Mouse (Mus musculus) common myeloid progenitor, adult 5-6 weeks (primary cell): ENCODE measurements around the gene Gm4131. TPM values are rescaled to one million over a fixed set of nuclear protein-coding genes. Genes with fewer than 3 reads are reported as not detected.

Experiments used
- ATAC-seq: replicated peaks from 2 replicates; pipeline ENCODE4 v1.8.0; 2016; ENCODE audit warnings: low read depth, mild to moderate bottlenecking, moderate TSS enrichment, inconsistent platforms; ENCODE audit not compliant: poor library complexity, severe bottlenecking
- total RNA-seq: library from RNA; stranded (forward); fragments of 200-1000, 187-1606 nt; gene quantifications from 2 replicates; pipeline ENCODE4 v1.2.3, GENCODE M21; 2017

Gm4131 gene
- total RNA-seq, 1 experiment from 2014 or later = not detected

DNA sequence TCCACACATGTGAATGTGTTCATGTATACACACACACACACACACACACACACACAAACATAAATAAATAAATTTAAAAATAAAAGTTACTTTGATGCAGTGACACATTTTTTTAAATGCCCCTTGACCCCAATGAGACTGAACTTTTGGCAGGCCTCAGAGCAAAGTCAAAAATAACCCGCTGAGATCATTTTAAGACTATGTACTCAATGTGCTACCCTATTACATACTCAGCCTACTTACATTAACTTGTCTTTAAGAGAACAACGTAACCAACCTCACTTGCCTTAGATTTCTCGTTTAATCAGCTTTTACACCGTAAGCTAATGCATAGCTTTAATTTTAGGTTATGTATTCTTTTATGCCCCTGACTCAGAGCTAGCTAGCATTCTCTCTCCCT lies 13.9 kb downstream of the Gm4131 start:
- no peak for ATAC-seq

DNA sequence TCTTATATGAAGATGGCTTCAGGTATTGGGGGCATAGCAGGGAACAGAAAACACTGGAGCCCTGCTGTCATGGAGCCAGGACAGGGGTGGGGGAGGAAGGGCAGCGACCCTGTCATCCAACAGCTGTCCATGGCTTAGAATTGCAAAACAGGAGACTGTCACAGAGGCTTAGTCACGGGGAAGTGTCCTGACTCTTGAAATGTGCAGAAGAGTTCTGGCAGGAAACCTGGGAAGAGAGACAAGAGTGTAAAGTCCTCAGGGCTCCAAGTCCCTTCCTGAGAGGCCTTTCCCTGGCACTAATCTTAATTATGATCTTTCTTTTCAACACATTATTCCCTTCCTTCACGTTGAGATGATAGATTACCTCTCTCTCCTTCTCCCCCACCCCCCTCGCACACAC lies 16.6 kb downstream of the Gm4131 start:
- no peak for ATAC-seq

DNA sequence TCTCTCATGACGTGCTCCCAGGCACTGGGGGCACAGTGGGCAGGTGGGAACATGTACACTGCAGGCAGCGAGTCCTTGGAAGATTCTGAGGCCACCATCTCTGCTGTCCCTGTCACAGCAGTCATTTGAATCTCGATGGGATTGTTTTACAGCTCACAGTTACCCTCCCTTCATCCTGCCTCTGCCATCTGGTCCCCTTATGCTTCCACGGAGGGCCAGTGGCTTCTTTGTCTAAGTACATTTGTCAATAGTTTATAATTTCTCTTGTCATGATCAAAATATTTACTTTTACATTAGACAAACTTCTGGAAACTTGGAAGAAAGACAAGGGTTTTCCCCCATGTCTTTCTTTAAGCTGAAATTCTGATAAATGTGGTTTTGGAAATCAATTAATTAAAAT lies 20.0 kb downstream of the Gm4131 start:
- no peak for ATAC-seq

DNA sequence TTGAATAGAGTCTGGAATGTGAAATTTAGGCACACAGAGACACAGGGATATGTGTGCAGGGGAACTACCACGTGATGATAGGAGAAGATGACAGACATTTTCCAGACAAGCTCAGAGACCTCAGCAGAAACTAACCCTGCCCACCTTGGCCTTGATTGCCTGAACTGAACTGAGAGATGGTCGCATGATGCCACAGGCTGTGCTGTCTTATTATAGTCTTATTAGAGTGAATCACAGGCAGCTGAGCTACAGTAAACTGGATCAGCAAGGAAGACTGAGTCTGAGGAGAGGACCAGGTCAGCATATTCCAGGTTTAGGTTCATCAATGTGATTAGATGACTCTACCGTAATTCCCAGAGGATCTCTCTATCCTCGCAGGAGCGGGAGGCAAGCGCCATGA lies 20.4 kb downstream of the Gm4131 start:
- no peak for ATAC-seq

DNA sequence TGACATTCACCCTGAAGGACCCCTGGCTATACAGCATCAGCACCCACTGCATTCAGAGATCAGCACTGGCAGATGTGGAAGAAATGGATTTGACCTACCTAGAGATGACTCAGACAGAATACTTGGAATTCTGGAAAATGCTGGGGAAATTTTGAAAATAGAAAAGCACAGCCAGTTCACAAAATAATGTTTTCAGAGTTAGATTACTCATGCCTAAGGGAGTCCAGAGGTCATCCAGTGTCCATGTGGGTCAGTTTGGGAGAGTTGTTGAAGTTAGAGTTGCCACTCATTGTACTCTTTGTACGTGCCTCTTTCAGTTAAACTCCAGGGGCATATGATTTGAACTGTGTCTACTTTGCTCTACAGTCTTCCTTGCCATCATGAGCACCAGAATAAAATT lies 25.0 kb downstream of the Gm4131 start:
- no peak for ATAC-seq

DNA sequence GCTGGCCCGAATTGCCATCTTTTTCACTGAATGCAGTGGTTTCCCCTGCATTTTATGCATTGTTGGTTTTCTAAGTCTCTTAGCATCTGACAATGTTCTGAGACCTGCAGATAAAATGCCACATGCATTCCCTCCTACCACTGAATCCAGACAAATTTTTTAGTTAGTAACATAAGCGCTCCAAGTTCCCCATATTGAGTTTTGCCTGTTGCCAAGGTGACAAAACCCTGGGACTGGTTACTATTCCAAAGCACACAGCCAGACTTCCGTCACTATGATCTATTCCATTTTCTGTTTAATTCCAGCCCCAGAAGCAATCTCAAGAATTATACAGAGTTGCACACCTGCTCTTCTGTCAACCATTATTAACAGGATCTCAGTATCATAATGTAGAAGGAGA lies 26.9 kb downstream of the Gm4131 start:
- no peak for ATAC-seq

DNA sequence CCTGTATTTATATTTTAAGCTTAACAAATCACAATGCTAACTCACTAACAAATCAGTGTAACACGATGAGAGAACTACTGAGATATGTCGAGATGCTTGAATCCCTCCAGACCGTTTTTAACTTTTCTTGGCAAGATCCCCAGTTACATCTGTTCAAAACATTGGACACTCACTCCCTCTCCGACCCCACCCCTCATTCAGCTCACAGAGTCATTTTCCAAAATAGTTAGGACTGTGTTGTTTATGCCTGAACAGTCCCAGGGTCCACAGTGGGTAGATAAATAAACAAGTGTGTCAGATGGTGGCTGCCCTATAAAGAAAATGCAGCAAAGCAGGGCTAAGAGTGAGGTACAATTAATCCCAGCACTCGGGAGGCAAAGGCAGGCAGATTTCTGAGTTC lies 29.7 kb downstream of the Gm4131 start:
- ATAC-seq = no peak

DNA sequence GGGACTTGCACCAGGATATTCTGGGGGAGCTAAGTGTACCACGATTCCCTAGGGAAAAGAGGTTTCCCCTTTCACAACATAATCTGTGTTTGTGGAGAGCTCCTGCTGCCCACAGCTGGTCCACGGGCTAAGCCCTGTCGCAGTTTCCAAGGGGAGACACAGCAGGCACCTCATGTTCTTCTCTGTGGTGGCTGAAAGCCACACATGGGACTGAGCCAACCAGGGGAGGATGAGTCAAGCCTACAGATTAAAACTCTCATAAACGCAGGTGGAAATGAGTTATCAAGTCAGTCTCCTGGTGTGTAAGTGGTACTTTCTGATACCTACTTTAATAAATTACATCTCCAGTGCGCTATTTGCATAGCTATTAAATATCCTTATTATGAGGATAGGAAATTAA lies 30.6 kb downstream of the Gm4131 start:
- no peak for ATAC-seq

DNA sequence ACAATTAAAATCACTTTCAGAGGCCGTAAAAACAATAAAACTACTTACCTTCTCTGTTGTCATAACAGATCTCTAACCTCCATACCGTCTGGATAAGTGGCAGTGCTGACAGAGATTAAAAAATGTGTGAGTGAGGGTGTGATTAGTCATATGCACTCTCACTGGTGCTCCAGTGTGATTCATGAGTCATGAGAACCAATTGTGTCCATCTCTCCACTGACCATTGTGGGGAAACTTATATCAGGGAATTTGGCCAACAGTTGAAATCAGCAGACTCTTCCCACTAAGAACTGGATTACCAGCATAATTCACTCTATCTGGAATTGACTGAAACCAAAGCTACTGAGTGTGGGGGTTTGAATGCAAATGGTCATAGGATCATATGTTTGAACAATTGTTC lies 35.8 kb downstream of the Gm4131 start:
- ATAC-seq = no peak

DNA sequence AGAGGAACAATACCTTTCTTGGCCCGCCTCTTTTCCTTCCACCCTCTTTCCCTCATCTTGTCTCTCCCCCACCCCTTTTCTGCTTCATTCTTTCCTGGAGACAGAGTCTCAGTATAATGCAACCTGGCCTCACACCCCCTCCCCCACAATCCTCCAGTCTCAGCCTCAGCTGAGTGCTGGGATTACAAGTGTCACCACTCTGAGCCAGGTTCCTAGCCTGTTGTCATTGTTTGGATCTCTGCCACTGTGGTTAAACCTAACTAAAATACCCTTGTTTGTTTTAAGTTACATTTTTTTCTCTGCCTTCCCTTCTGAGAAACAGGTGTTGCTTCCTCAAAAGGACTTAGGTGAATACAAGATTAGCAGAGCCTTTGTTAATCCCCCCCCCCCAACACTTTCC lies 53.9 kb downstream of the Gm4131 start:
- ATAC-seq = no peak

DNA sequence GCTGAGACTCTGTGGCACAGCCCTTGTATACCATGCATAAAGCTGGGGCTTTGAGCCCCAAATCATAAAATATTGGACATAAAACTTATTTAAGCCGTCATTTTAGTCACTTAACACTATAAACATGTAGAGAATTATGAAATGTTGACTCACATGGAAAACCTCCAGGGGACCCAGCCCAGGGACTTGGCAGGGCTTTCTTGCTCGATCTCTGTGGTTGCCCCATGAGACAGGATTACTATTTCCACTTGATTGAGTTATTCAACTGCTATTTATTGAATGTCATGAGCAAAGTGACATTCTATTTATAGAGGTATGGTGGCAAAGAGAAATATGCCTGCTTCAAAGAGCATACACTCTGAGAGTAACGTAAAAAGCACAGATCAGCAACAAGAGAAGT lies 57.4 kb downstream of the Gm4131 start:
- ATAC-seq = no peak

DNA sequence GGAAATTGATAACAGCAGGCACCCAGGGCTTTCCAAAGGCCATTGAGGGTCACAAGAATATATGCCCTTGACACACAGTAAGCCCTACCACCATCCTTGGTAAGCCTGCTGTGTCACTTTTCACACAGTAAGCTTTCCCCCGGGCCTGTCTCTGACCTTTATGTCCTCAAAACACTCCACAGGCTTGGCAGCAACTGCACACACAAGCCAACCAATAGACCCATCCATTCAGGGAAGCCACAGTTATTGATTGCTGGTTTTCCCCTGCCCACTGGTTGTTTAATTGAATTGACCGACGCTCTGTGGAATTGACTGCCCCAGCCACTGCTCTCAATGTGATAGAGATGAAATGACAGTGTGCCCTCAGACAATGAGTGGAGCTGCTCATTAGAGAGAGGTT lies 60.5 kb downstream of the Gm4131 start:
- no peak for ATAC-seq

DNA sequence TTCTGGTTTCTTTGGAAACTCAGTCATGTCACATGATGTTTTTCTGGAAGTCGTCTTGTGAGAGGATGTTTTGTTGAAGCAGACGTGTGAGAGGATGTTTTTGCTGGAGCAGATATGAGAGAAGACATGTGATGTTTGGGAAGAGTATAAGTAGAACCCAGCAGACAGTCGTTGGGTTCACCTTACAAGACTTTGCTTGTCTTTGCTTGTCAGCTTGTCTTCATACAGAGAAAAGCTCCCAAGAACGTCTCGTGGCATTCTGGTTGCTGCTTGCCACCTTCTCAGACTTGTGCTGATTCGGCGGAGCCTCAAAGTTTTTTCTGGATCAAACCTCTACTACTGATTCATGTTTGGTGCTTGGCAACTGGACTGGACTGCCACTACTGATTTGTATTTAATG lies 69.3 kb downstream of the Gm4131 start:
- no peak for ATAC-seq

DNA sequence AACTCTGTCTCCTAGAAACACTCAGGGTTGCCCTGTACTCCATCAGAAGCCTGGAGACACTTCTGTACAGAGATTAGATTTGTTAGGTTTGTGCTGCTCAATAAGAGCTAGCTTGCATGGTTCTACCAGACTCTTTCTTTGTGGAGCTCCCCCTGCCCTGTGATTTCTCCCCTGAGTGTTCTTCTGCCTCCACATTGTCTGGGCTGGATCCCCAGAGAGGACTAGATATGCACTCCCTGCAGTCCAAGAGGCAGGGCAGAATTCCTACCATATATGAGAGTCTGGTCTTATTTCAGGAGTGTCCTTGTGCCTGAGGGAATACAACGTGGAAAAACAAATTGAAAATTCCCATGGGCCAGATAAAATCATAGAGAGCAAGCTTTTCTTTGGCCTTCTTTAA lies 70.2 kb downstream of the Gm4131 start:
- ATAC-seq = no peak

DNA sequence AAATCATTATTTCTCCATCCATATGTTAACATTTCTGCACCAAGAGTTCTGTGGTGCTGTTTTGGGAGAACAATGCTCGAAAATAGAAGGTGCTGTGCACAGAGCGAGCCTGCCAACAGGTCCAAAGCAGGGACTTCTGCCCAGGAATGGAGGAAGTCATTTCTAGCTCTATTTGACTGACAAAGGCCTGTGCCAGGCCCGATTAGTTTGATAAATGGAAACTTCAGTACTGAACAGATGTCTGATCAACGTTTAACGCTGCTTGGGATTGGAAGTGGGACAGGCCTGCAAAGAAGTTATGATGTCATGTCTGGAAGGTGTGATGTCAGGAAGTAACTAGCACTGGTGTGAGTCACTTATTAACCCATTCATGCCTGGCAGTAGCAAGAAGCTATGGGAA lies 73.3 kb downstream of the Gm4131 start:
- ATAC-seq = no peak

DNA sequence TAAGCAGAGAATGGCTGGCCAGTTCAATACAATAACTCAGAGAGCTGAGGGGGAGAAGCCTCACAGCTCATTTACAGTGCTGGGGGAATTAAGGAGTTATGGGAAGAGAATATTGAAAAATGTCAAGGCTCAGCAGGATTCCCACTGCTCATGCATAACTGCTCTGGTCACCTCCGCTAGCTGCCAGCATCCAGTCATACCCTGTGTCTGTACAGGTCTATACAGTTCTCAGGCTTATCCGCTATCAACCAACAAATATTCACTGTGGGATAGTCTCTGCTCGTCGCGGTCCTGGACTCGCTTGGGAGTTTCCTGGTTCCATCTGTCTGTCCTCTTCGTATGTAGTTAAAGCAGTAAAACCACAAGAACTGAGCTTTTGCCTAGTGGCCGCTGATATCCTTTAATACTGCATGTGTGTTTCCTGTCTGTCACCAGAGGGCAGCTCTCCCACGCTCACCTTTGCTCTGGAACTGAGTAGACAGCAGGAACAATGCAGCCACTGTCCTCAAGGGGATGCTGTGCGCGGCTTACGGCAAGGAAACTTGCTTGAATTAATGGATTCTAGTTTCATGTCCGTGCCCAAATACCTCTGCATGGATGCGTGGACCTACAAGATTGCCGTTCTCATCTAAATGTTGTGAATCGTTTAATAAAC lies 74.4 kb downstream of the Gm4131 start:
- ATAC-seq = peak; percentile 98

DNA sequence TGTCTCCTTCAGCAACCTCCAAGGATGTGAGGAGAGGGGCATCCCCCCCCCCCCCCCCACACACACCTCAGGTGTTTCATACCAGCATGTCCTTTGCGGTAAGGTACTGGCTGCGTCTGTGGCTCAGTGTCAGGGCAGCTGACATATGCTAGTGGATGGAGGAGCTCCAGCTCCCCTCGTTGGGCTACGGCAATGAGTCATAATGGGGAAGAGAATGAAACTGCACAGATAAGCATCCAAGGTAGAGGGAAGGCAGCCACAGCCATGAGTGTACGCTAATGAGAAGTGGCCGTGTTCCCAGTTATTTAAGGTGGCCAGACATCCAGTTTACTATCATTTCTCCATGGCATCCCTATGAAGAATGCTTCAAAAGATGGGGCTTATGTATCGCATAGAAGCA lies 78.5 kb downstream of the Gm4131 start:
- ATAC-seq = no peak

DNA sequence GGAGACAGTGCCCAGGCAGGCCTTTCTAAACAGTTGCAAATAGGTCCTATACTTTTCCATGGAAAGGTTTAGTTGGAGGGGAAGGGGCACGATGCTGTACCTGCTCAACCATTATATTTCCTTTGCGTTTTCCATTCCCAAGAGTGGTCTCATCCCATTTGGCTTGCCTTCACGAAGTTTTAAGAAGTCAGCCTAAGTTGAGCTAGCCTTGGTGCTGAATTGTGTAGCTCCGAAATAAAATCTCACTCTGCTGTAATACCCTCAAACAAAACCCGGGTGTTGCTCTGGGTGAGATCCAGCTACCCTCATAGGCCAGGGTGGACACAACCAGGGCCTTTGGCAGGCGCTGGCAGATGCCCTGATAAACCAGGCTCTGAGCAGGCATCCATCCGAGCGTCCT lies 85.3 kb downstream of the Gm4131 start:
- no peak for ATAC-seq

DNA sequence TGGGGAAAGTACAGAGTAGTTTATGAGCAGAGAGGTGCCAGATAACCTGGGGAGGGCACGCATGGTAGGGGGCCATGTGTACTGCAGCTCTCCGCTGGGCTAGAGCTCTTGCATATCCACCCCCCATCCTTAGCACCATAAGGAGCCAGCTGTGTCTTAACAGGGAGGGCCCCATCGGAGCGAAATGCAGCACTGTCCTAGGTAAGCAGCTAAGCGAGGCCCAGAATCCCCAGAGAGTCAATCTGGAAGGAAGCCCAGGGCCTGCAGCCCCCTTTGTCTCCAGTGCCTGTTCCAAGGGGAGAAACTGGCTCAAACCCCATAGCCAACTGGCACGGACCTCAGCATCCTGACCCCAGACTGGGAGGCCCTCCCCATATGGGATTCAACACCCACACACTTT lies 87.3 kb downstream of the Gm4131 start:
- no peak for ATAC-seq

DNA sequence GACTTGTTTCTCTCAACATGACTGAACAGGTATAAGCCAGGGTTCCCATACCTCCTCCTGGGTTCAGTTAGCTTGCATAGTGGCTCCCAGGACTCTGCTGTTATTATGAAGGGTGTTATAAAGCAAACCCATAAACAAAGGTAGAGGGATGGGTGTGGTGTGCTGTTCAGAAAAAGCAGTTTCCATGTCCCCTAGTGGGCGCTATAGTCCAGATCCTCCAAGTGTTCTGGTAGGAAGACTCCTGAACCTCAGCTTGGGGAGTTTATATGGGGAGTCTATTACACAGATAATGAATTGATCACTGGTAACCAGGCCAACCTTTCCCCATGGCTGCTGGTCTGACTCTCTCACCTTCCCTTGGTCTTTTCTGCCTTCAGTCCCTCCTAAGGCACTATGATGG lies 92.2 kb downstream of the Gm4131 start:
- no peak for ATAC-seq

DNA sequence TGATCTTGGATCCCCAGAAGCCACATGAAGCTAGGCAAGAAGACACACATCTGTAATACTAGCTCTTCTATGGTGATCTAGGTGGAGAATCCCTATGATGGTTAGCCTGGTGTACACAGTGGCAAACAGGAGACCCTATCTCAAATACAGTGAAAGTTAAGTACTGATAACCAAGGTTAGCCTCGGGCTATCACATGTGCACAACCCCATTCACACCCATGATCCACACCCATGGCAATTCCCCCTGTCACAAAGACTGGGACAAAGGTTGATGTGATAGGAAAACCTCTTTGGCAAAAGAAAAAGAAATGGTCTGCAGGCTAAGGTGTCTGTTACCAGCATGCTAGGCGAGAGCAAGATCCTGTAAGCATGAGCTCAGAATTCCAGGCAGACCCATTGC lies 94.7 kb downstream of the Gm4131 start:
- no peak for ATAC-seq

DNA sequence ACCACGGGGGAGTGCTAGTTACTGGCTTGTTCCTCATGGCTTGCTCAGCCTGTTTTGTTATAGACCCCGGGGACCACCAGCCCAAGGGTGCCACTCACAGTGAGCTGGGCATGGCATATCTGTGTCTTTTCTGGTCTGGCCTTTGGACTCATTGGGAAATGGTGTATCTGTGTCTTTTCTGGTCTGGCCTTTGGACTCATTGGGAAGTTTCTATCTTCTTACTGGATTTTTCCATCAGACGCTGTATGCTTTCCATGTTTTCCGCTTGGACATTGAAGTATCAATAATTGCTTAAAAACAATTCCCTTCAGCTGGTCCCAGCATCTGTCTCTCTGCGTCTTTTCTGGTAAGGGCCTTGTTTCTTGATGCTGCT lies 98.0 kb downstream of the Gm4131 start:
- no peak for ATAC-seq
